ENCODE assay signal across 8 mouse cellular contexts in genomic region chr13:111687285-111687781, GRCm38 (mm10). TPM values are rescaled to one million over a fixed set of nuclear protein-coding genes. Genes with fewer than 3 reads are reported as not detected.
DNase-seq lines count a peak whose midpoint lies in the region; ATAC-seq and TF ChIP-seq lines count a peak whose summit lies in the region.

No protein-coding gene starts in this region.

- DNase-seq in A20 (ENCODE audit: low read depth, low spot score) (peak; percentile 80), liver (peak; percentile 91)
- DNase-seq in heart, adult 9 months (ENCODE audit: low spot score in 2 of 2): peak; percentile 65 to 72

- H3K9me3 ChIP-seq in embryonic facial prominence, embryonic 15.5 days (replicated peaks): no peaks in the 10 kb centered on the region
- H3K9me3 ChIP-seq in kidney, embryonic 14.5 days (ENCODE audit: control insufficient read depth, low read length): no peaks in the 10 kb centered on the region
- H3K9me3 ChIP-seq in stomach, embryonic 14.5 days (ENCODE audit: control insufficient read depth, low read depth, low read length): no peaks in the 10 kb centered on the region

- H3K4me1 ChIP-seq in bone marrow, adult 2 months (ENCODE audit: control insufficient read depth, insufficient read depth, low read length): no peaks in the 10 kb centered on the region
- no peaks in the 10 kb centered on the region for H3K4me1 ChIP-seq in embryonic facial prominence, embryonic 15.5 days
- H3K4me1 ChIP-seq in kidney, embryonic 14.5 days (ENCODE audit: control insufficient read depth, insufficient read depth, low read length): 0 out of 2 replicates have a peak, but pooled peaks cover 8% of the 10 kb centered on the region
- H3K4me1 ChIP-seq in stomach, embryonic 14.5 days (ENCODE audit: control insufficient read depth, insufficient read depth, low read length): no peaks in the 10 kb centered on the region

- WGBS in bone marrow, adult 2 months: under 1% methylated on average over 35 of the region's 35 CpGs
- 0% methylated on average over 35 of the region's 35 CpGs for WGBS in embryonic facial prominence, embryonic 15.5 days
- under 1% methylated on average over 35 of the region's 35 CpGs for WGBS in kidney, embryonic 14.5 days
- under 1% methylated on average over 35 of the region's 35 CpGs for WGBS in stomach, embryonic 14.5 days

- H3K36me3 ChIP-seq in embryonic facial prominence, embryonic 15.5 days: peaks cover 12% of the 10 kb centered on the region; the same call in 1 of the 2 replicates
- peaks cover 17% of the 10 kb centered on the region for H3K36me3 ChIP-seq in kidney, embryonic 14.5 days (ENCODE audit: control insufficient read depth, insufficient read depth, low read length)
- peaks cover 13% of the 10 kb centered on the region; the same call in 1 of the 2 replicates for H3K36me3 ChIP-seq in stomach, embryonic 14.5 days (ENCODE audit: control insufficient read depth, insufficient read depth, low read length)

- H3K27ac ChIP-seq in bone marrow, adult 2 months (ENCODE audit: control insufficient read depth, insufficient read depth, low read depth, low read length, poor library complexity): peak overlapping the region; percentile 79
- peak overlapping the region; percentile 98 for H3K27ac ChIP-seq in embryonic facial prominence, embryonic 15.5 days (replicated peaks)
- peak overlapping the region; percentile 94 for H3K27ac ChIP-seq in kidney, embryonic 14.5 days (ENCODE audit: low read depth, low read length)
- peak overlapping the region; percentile 95 for H3K27ac ChIP-seq in stomach, embryonic 14.5 days (ENCODE audit: low read length)

- peak overlapping the region; percentile 97 for H3K9ac ChIP-seq in embryonic facial prominence, embryonic 15.5 days
- H3K9ac ChIP-seq in kidney, embryonic 14.5 days (ENCODE audit: low read depth, low read length): peak overlapping the region; percentile 98
- H3K9ac ChIP-seq in stomach, embryonic 14.5 days (replicated peaks; ENCODE audit: low read depth, low read length): peak overlapping the region; percentile 93

- TF ChIP-seq CTCF in bone marrow, adult 2 months (IDR thresholded peaks at IDR 0.05; ENCODE audit: control insufficient read depth, insufficient read depth, low read length): no peak

- H3K27me3 ChIP-seq in embryonic facial prominence, embryonic 15.5 days: 0 out of 2 replicates have a peak, but pooled peaks cover 3% of the 10 kb centered on the region
- no peaks in the 10 kb centered on the region for H3K27me3 ChIP-seq in kidney, embryonic 14.5 days (ENCODE audit: control insufficient read depth, insufficient read depth, low read length)
- H3K27me3 ChIP-seq in stomach, embryonic 14.5 days (ENCODE audit: control insufficient read depth, insufficient read depth, low read length): no peaks in the 10 kb centered on the region

- H3K4me2 ChIP-seq in embryonic facial prominence, embryonic 15.5 days (replicated peaks): peak overlapping the region; percentile 72
- H3K4me2 ChIP-seq in kidney, embryonic 14.5 days (replicated peaks; ENCODE audit: low read depth, low read length): peak overlapping the region; percentile 87
- peak overlapping the region; percentile 84 for H3K4me2 ChIP-seq in stomach, embryonic 14.5 days (replicated peaks; ENCODE audit: low read depth, low read length)

- peak; percentile 86 for ATAC-seq in embryonic facial prominence, embryonic 15.5 days (ENCODE audit: insufficient number of reproducible peaks, low FRiP score, low TSS enrichment, low read depth)
- peak; percentile 61 for ATAC-seq in kidney, embryonic 14.5 days (ENCODE audit: low FRiP score, low TSS enrichment)
- ATAC-seq in monocyte, adult 5-6 weeks (replicated peaks; ENCODE audit: insufficient number of reproducible peaks, low FRiP score, low TSS enrichment, poor library complexity, severe bottlenecking): peak; percentile 40; the same call in 1 of the 2 replicates
- peak; percentile 68 for ATAC-seq in stomach, embryonic 14.5 days (ENCODE audit: insufficient number of reproducible peaks, insufficient read depth, low FRiP score, low read depth)

- TF ChIP-seq POLR2A in bone marrow, adult 2 months (IDR thresholded peaks at IDR 0.05; ENCODE audit: borderline replicate concordance, control insufficient read depth, low read depth, low read length): peak; percentile 67; the same call in 1 of the 2 replicates

- H3K4me3 ChIP-seq in bone marrow, adult 2 months (replicated peaks; ENCODE audit: control insufficient read depth, low read depth, low read length): peak overlapping the region; percentile 81
- H3K4me3 ChIP-seq in embryonic facial prominence, embryonic 15.5 days (replicated peaks): peak overlapping the region; percentile 81
- H3K4me3 ChIP-seq in kidney, embryonic 14.5 days (ENCODE audit: low read length): peak overlapping the region; percentile 90
- H3K4me3 ChIP-seq in stomach, embryonic 14.5 days (ENCODE audit: low read depth, low read length): peak overlapping the region; percentile 94

RNA-seq across cellular contexts. Expression of gene Mier3, which starts 6.6 kb away (rescaled TPM):
- 15.3 and 22.4 TPM in 2 replicates for polyA plus RNA-seq in bone marrow, adult 2 months (2011; ENCODE audit: insufficient read depth, insufficient read length, low replicate concordance, missing spikeins)
- 21.6 and 22.4 TPM in 2 replicates for polyA plus RNA-seq in embryonic facial prominence, embryonic 15.5 days (2015; fragmentation: Nextera tagmentation; extraction: Ambion mirVana)
- 26.0 and 28.7 TPM in 2 replicates for polyA plus RNA-seq in kidney, embryonic 14.5 days (2014; fragmentation: Nextera tagmentation; extraction: Ambion mirVana)
- 27.2 to 49.4 TPM (median 41.8 TPM) in 3 replicates for total RNA-seq in monocyte, adult 5-6 weeks (2017)
- 29.5 and 29.9 TPM in 2 replicates for polyA plus RNA-seq in stomach, embryonic 14.5 days (2014; fragmentation: Nextera tagmentation; extraction: Ambion mirVana)

Comparison
In these comparisons a context has a peak if more than half of its experiments do, and no peak if none do; other contexts are left out.
1. Peak in every context shown above with its lines: DNase-seq, ATAC-seq, H3K4me3 ChIP-seq and H3K27ac ChIP-seq.